Mouse (Mus musculus): ENCODE data around the gene Zfp748.
A peak's percentile ranks its signal among the peaks of the same experiment; 100 is the strongest.

The Zfp748 gene

DNA sequence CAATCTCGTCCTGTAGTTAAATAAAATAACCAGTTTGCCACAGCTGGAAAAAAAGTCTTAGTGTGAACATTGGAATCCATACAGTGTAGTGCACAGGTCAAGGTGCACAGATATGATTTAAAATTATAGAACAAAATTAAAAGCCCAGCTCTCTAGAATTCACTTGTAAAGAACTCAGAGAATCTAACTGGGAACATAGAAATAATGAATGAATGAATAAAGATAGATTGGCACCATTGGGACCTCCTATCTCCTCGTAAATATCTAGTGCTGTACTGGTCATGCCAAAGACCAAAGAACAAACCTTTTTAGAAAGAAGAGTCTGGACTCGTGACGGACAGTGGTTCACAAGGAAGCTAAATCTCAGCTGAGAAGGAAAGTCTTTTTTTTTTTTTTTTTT lies at the start of gene Zfp748:
Gene Zfp748, minus strand, starts transcription at position 101 of the 400 bp plus-strand sequence.
- DNase-seq (ENCODE audit: low spot score), result no peak

DNA sequence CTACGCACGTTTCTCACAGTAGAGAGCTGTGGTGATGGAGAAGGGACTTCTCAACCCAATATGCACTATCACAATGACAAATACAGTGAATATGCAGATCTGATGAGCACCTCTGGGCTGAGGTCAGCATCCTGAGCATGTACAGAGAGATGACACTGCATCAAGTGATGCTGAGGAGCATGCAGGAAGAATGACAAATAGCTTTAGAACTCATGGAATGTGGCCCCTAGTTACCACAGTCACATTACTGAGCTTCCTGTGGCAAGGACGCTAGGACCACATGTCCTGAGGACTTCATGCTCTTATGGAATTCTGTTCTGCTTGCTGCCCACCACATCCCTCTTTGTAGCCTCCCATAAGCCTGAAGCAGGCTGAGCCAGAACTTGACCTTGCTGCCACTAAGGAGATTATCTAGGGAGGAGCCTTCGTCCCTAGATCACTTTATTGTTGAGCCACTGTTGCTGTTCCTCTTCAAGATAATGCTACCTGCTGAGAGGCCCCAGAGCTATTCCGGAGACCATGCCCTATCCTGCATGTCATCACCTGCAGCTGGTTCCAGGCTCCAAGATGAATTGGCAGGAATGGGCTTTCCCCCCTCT lies 19.1 kb upstream of the Zfp748 start:
- DNase-seq (ENCODE audit: low spot score), result no peak

DNA sequence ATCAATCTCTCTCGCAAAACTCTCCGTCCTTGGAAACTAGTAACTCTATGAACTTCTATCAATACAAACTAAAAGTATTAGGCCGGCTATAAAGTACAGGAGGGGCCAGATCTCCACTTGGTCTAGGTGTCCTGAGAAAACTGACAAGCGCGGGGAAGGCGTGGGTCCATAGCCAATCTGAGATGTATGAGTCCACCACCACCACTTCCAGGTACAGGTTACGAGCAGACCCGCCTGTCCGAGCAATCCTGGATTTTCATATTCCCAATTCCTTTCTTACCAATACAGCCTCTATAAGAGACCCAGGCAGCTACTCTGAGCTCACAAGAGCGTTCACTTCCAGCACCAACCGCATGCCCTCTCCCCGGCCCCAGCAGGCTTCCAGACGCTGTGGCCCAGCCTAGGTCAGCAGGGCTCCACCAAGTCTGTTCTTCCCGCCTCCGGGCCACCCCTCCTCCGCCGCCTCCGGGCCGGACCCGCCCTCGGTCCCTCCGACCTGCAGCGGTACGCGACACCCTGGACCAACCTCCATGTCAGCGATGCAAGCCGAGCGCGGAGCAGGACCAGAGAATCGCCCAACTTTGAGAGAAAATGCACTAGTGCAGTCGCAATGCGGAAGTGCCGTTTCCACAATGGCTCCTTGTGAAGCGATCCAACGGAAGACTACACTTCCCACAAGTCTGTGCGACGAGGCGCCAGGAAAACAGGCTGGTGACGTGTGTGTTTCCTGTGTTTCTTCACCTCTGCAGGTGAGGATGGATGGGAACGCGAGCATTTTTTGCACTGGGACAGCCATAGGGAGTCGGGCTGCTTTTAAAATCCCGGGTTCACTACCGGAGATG lies 904 bp downstream of the Zfp748 start:
- peak; percentile 68 for DNase-seq (ENCODE audit: low spot score)

DNA sequence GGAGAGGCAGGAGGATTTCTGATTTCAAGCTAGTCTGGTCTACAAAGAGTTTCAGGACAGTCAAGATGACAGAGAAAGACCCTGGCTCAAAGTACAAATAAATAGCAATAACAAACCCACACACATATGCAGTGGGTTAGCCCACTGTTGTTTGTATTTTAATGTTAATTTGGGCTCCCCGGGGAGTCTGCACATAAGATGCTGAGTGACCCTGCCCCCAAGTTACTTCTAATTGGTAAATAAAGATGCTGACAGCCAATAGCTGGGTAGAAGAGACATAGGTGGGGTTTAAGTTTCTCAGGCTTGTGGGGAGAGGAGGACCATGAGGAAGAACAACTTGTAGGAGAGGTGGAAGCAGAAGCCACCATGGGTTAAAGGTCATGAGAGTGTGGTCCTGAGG lies 7.7 kb downstream of the Zfp748 start:
- DNase-seq (ENCODE audit: low spot score), result no peak

DNA sequence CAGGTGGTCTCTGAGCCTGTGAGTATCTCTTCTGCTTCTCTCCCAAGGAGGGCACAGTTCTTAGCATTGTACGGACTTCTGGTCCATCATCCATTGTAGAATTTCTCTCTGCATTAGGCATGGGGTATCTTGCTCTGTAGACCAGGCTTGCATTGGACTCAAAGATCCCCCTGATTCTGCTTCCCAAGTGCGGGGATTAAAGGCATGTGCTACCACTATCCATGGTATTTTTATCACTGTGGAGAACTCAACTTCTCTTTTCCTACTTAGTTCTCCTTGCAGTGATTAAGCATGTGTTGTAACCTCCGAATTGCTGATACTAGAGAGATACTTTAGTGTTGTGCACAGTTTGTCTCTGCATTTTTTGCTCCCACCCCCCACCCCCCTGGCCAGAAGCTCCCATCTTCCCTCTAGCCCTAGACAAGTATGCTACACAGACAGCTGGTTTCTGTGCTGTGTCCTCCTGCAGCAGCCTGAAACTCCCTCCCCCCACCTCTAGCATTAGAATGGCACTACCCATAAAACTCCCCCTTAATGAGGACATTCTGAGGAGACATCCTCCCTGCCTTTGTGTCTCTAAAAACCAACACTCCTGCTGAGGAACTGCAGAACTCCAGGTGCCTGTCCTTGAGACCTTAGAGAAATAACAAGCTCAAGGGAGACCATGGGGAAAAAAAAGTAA lies 26.4 kb downstream of the Zfp748 start:
- DNase-seq (ENCODE audit: low spot score), result no peak

DNA sequence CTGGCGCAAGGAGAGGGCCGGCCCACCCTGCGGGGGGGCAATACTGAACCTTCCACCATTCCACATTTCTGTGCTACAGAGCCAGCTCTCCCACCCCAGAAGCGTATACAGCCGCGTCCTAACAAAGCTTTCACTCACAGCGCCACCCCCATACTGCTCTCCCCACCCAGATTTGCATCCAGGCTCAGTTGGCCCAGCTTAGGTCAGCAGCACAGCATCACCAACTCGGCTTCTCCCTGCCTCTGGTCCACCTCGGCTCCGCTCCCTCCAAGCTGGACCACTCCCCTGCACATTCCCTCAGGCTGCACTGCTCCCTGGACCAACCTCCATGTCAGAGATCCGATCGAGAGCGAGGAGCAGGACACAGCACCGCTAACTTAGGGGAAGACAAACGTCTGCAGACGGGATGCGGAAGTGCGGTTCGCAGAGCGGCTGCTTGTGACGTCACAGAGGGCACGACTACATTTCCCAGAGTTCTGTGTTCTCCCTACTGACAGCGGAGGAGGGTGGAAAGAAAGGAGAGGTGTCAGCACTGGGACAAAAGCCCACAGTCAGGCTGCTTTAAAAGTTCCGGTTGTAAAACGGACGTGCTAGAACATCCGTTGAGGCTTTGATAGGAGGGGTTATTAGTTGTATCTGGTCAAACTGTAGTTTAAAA lies 27.7 kb downstream of the Zfp748 start, which contains the start of the genes Gm26965 and Zfp87:
Gene Gm26965, minus strand, starts transcription at position 399 of the 658 bp plus-strand sequence.
Gene Zfp87, minus strand, starts transcription at position 425 of the 658 bp plus-strand sequence.
- peak; percentile 87 for DNase-seq (ENCODE audit: low spot score)

DNA sequence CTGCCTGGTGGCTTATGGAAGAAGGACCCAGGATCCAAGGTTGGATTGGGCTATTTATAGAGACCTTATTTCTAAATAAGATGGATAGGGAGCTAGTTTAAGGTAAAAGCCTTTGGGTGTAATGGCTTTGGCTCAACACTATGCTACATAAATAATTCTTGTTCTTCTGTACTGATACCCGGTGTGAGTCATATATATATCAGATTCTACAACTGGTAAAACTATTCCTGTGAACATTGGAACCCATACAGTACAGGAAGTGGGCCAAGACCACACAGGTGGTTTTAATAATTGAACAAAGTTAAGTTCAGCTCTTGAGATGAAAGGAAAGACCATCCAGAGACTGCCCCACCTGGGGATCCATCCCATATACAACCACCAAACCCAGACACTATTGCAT lies 52.7 kb downstream of the Zfp748 start:
- DNase-seq (ENCODE audit: low spot score), result no peak

DNA sequence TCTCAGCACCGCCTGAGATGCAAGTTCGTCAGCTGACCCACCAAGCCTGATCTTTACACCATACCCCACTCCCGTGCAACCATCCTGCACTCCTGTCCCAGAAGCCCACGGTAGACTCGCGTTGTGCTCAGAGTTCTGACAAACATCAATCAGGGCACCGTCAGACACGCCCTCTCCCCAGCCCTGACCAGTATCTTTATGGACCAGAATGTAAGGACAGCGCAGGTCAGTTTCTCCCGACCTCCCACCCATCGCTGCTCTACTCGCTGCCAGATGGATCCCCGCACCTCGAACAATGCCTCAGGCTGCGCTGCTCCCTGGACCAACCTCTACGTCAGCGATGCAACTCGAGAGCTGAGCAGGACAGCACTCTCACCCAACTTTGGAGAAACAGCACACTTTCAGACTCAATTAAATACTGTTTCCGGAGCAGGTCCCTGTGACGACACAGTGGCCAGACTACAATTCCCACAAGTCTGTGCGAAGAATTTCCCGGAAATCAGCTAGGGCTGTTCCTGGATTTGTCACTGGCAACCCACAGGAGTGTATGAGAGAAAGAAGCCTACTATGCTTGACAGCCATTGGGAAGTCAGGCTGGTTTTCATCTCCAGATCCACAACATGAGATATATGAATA lies 53.4 kb downstream of the Zfp748 start, which contains the start of gene Zfp58:
Gene Zfp58, minus strand, starts transcription at position 472 of the 636 bp plus-strand sequence.
- DNase-seq (ENCODE audit: low spot score), result peak; percentile 73

DNA sequence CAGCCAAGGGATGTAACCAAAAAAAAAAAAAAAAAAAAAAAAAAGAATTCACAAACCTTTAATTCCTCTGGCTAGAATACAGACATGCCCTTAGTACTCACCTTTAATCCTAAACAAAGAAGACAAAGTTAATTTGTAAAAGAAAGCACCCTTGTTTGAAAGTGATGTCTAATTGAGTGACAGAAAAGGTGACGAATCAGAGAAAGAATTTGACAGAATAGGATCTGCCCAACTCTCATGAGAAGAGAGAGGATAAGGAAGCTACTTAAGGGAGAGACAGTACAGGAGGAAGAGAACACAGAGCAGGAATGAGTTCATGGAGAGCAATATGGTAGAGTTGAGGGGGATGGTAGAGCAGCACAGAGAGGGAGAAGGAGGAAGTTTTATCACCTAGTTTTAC lies 58.0 kb downstream of the Zfp748 start:
- no peak for DNase-seq (ENCODE audit: low spot score)

All from urinary bladder, postnatal 25 days (tissue).